Mouse (Mus musculus): ENCODE data around the gene Rfpl4b. TPM values are rescaled to one million over a fixed set of nuclear protein-coding genes. Genes with fewer than 3 reads are reported as not detected.
"Not testable (repeated sequence)": the region's sequence is repeated elsewhere in the genome, so short reads cannot be mapped to it uniquely, and the experiment has no call there.

The Rfpl4b gene
- not detected for total RNA-seq (2021)
- long read RNA-seq, experiment 1, result 0 reads
- long read RNA-seq, experiment 2, result 0 reads

GRCm38 (mm10) chr10:38821679-38822078, at the start of gene Rfpl4b:
TSS of gene Rfpl4b (minus strand) at chr10:38821779.
- DNase-seq (ENCODE audit: low spot score), result no peak

GRCm38 (mm10) chr10:38855186-38855585, 33.6 kb upstream of the Rfpl4b start:
- DNase-seq (ENCODE audit: low spot score), result no peak

- not testable (repeated sequence) for DNase-seq (ENCODE audit: low spot score)
Observed at GRCm38 (mm10) chr10:38850006-38850405, 28.4 kb upstream of the Rfpl4b start.

- DNase-seq (ENCODE audit: low spot score), result peak; percentile 69
Observed at GRCm38 (mm10) chr10:38848884-38849499, 27.4 kb upstream of the Rfpl4b start.

- no peak for DNase-seq (ENCODE audit: low spot score)
Observed at GRCm38 (mm10) chr10:38848231-38848630, 26.7 kb upstream of the Rfpl4b start.

- no peak for DNase-seq (ENCODE audit: low spot score)
Observed at GRCm38 (mm10) chr10:38823741-38824140, 2.2 kb upstream of the Rfpl4b start.

GRCm38 (mm10) chr10:38806056-38806455, 15.5 kb downstream of the Rfpl4b start:
- peak; percentile 64 for DNase-seq (ENCODE audit: low spot score)

GRCm38 (mm10) chr10:38804047-38804446, 17.5 kb downstream of the Rfpl4b start:
- no peak for DNase-seq (ENCODE audit: low spot score)

GRCm38 (mm10) chr10:38803304-38803703, 18.3 kb downstream of the Rfpl4b start:
- DNase-seq (ENCODE audit: low spot score), result no peak

- DNase-seq (ENCODE audit: low spot score), result no peak
Observed at GRCm38 (mm10) chr10:38788612-38789011, 33.0 kb downstream of the Rfpl4b start.

Other genes with a start within 250 kb of the Rfpl4b start
- gene Lama4, start 143.7 kb upstream of the Rfpl4b start, total RNA-seq (2021), result 10 to 100 TPM; 13.7 to 19.2 TPM

All from gastrocnemius, adult 18-20 months (tissue).